Mouse (Mus musculus) intestine, embryonic 15.5 days (tissue): ENCODE data around the gene Lingo3. TPM values are rescaled to one million over a fixed set of nuclear protein-coding genes. Genes with fewer than 3 reads are reported as not detected.

Experiments
- ATAC-seq: fragments of 200-750 bp; cut with Nextera tagmentation; 2 replicates; pipeline ENCODE4 v1.8.0; 2017; ENCODE audit warnings: moderate TSS enrichment, moderate library complexity
- H3K27ac ChIP-seq: fragments of 300-500 bp; sonication (generic); 2 replicates; pipeline ENCODE4 v1.5.1; 2015; ENCODE audit warnings: mild to moderate bottlenecking, inconsistent platforms
- H3K27me3 ChIP-seq: fragments of 300-500 bp; sonication (generic); replicated peaks from 2 replicates; pipeline ENCODE4 v1.6.1; 2015; ENCODE audit warnings: inconsistent platforms
- H3K36me3 ChIP-seq: fragments of 300-500 bp; sonication (generic); 2 replicates; pipeline ENCODE4 v1.6.1; 2015; ENCODE audit warnings: inconsistent platforms
- H3K4me1 ChIP-seq: fragments of 300-500 bp; sonication (generic); replicated peaks from 2 replicates; pipeline ENCODE4 v1.6.1; 2015; ENCODE audit warnings: inconsistent platforms
- H3K4me2 ChIP-seq: fragments of 300-500 bp; sonication (generic); replicated peaks from 2 replicates; pipeline ENCODE4 v1.6.1; 2015; ENCODE audit warnings: mild to moderate bottlenecking, inconsistent platforms
- H3K4me3 ChIP-seq: fragments of 300-500 bp; sonication (generic); replicated peaks from 2 replicates; pipeline ENCODE4 v1.5.1; 2015; ENCODE audit warnings: inconsistent platforms
- H3K9ac ChIP-seq: fragments of 300-500 bp; sonication (generic); 2 replicates; pipeline ENCODE4 v1.6.1; 2015; ENCODE audit warnings: inconsistent platforms
- H3K9me3 ChIP-seq: fragments of 300-500 bp; sonication (generic); 2 replicates; pipeline ENCODE4 v1.6.1; 2016; ENCODE audit warnings: inconsistent platforms
- WGBS: fragments of 180-500 bp; shearing (Covaris S2); methylation state at CpG from one replicate; pipeline ENCODE4 v1.1.7; 2015; 5-methylcytosine and 5-hydroxymethylcytosine counted together
- polyA plus RNA-seq: library from polyadenylated mRNA; unstranded; fragments of >200 nt; fragmentation: Nextera tagmentation; extraction: Ambion mirVana; gene quantifications from 2 replicates; pipeline ENCODE4 v1.2.1, GENCODE M21; 2015

Lingo3 gene
- polyA plus RNA-seq, 1 experiment from 2014 or later: 0.09 TPM

GRCm38 (mm10) chr10:80802996-80803395, 40.8 kb downstream of the Lingo3 start:
- H3K36me3 ChIP-seq: peaks cover 46% of the 10 kb centered on the region
- H3K9ac ChIP-seq: no peak overlapping the region
- H3K9me3 ChIP-seq: no peaks in the 10 kb centered on the region
- 87% methylated on average over 3 of the region's 3 CpGs for WGBS
- peaks cover 33% of the 10 kb centered on the region for H3K4me1 ChIP-seq
- no peak overlapping the region for H3K27ac ChIP-seq
- no peak overlapping the region for H3K4me3 ChIP-seq
- 0 out of 2 replicates have a peak, but pooled peaks cover 3% of the 10 kb centered on the region for H3K27me3 ChIP-seq
- H3K4me2 ChIP-seq: no peak overlapping the region
- no peak for ATAC-seq

- no peak overlapping the region for H3K9ac ChIP-seq
- no peak for ATAC-seq
- H3K36me3 ChIP-seq: peaks cover 46% of the 10 kb centered on the region
- no peaks in the 10 kb centered on the region for H3K9me3 ChIP-seq
- H3K27me3 ChIP-seq: 0 out of 2 replicates have a peak, but pooled peaks cover 3% of the 10 kb centered on the region
- H3K4me2 ChIP-seq: no peak overlapping the region
- H3K27ac ChIP-seq: no peak overlapping the region
- peaks cover 27% of the 10 kb centered on the region for H3K4me1 ChIP-seq
- H3K4me3 ChIP-seq: no peak overlapping the region
- WGBS: 85% methylated on average over 10 of the region's 10 CpGs
Observed at GRCm38 (mm10) chr10:80802204-80802912, 41.5 kb downstream of the Lingo3 start.

- Histone ChIP-seq H3K27ac (peak overlapping the region; percentile 96), H3K4me2 (peak overlapping the region; percentile 72), H3K4me3 (peak overlapping the region; percentile 77), H3K9ac (peak overlapping the region; percentile 93), H3K9me3 (no peaks in the 10 kb centered on the region), H3K4me1 (peaks cover 27% of the 10 kb centered on the region), H3K36me3 (peaks cover 50% of the 10 kb centered on the region), H3K27me3 (no peaks in the 10 kb centered on the region)
- no peak for ATAC-seq
- WGBS: 1% methylated on average over 18 of the region's 18 CpGs
Observed at GRCm38 (mm10) chr10:80799070-80799566, 44.7 kb downstream of the Lingo3 start.

GRCm38 (mm10) chr10:80798150-80799006, 45.5 kb downstream of the Lingo3 start, which contains the start of the genes Sf3a2 and Plekhj1:
TSS of gene Sf3a2 (plus strand) at chr10:80798198.
TSS of gene Plekhj1 (minus strand) at chr10:80798626.
- Histone ChIP-seq H3K27ac (peak within 1 kb of the TSS; percentile 96), H3K9ac (peak within 1 kb of the TSS; percentile 93), H3K9me3 (no peaks in the 10 kb centered on the region), H3K4me2 (peak within 1 kb of the TSS; percentile 72), H3K27me3 (no peaks in the 10 kb centered on the region), H3K4me3 (peak within 1 kb of the TSS; percentile 77), H3K4me1 (peaks cover 27% of the 10 kb centered on the region), H3K36me3 (peaks cover 48% of the 10 kb centered on the region)
- under 1% methylated on average over 104 of the region's 104 CpGs for WGBS
- peak; percentile 95 for ATAC-seq

- Histone ChIP-seq H3K9ac (peak overlapping the region; percentile 93), H3K27me3 (no peaks in the 10 kb centered on the region), H3K27ac (peak overlapping the region; percentile 96), H3K4me1 (peaks cover 27% of the 10 kb centered on the region), H3K9me3 (no peaks in the 10 kb centered on the region), H3K36me3 (peaks cover 43% of the 10 kb centered on the region), H3K4me3 (peak overlapping the region; percentile 77), H3K4me2 (peak overlapping the region; percentile 71)
- WGBS: 2% methylated on average over 59 of the region's 59 CpGs
- peak; percentile 69 for ATAC-seq
Observed at GRCm38 (mm10) chr10:80797186-80798149, 46.4 kb downstream of the Lingo3 start.

GRCm38 (mm10) chr10:80796307-80796848, 47.5 kb downstream of the Lingo3 start:
- no peak overlapping the region for H3K27ac ChIP-seq
- H3K4me2 ChIP-seq: peak overlapping the region; percentile 71
- no peaks in the 10 kb centered on the region for H3K27me3 ChIP-seq
- peak overlapping the region; percentile 77 for H3K4me3 ChIP-seq
- peaks cover 42% of the 10 kb centered on the region for H3K36me3 ChIP-seq
- no peak for ATAC-seq
- 81% methylated on average over 9 of the region's 9 CpGs for WGBS
- H3K9ac ChIP-seq: peak overlapping the region; percentile 93; the same call in 1 of the 2 replicates
- no peaks in the 10 kb centered on the region for H3K9me3 ChIP-seq
- H3K4me1 ChIP-seq: peaks cover 31% of the 10 kb centered on the region

- no peaks in the 10 kb centered on the region for H3K9me3 ChIP-seq
- 81% methylated on average over 8 of the region's 8 CpGs for WGBS
- ATAC-seq: no peak
- no peak overlapping the region for H3K27ac ChIP-seq
- no peak overlapping the region for H3K4me2 ChIP-seq
- H3K4me1 ChIP-seq: peaks cover 28% of the 10 kb centered on the region
- no peaks in the 10 kb centered on the region for H3K27me3 ChIP-seq
- H3K9ac ChIP-seq: no peak overlapping the region
- peaks cover 47% of the 10 kb centered on the region for H3K36me3 ChIP-seq
- no peak overlapping the region for H3K4me3 ChIP-seq
Observed at GRCm38 (mm10) chr10:80794750-80795149, 49.1 kb downstream of the Lingo3 start.

GRCm38 (mm10) chr10:80793803-80794202, 50.0 kb downstream of the Lingo3 start:
- Histone ChIP-seq H3K9ac (no peak overlapping the region), H3K36me3 (peaks cover 55% of the 10 kb centered on the region), H3K4me2 (no peak overlapping the region), H3K27me3 (no peaks in the 10 kb centered on the region), H3K9me3 (no peaks in the 10 kb centered on the region), H3K27ac (no peak overlapping the region), H3K4me3 (no peak overlapping the region), H3K4me1 (peaks cover 25% of the 10 kb centered on the region)
- ATAC-seq: no peak
- 88% methylated on average over 4 of the region's 4 CpGs for WGBS

- no peak overlapping the region for H3K4me2 ChIP-seq
- H3K9me3 ChIP-seq: no peaks in the 10 kb centered on the region
- no peak overlapping the region for H3K27ac ChIP-seq
- peaks cover 61% of the 10 kb centered on the region for H3K36me3 ChIP-seq
- H3K4me3 ChIP-seq: no peak overlapping the region
- WGBS: 89% methylated on average over 13 of the region's 13 CpGs
- H3K9ac ChIP-seq: no peak overlapping the region
- no peaks in the 10 kb centered on the region for H3K27me3 ChIP-seq
- H3K4me1 ChIP-seq: peaks cover 25% of the 10 kb centered on the region
- no peak for ATAC-seq
Observed at GRCm38 (mm10) chr10:80793033-80793784, 50.6 kb downstream of the Lingo3 start.

- Histone ChIP-seq H3K9me3 (no peaks in the 10 kb centered on the region), H3K4me1 (peaks cover 25% of the 10 kb centered on the region), H3K9ac (no peak overlapping the region), H3K4me2 (no peak overlapping the region), H3K27me3 (no peaks in the 10 kb centered on the region), H3K36me3 (peaks cover 66% of the 10 kb centered on the region), H3K4me3 (no peak overlapping the region), H3K27ac (no peak overlapping the region)
- WGBS: 62% methylated on average over 41 of the region's 41 CpGs
- ATAC-seq: no peak
Observed at GRCm38 (mm10) chr10:80792175-80793032, 51.4 kb downstream of the Lingo3 start.
